Mouse (Mus musculus) intestine, embryonic 16.5 days (tissue): ENCODE data around the gene Slc39a5. TPM values are rescaled to one million over a fixed set of nuclear protein-coding genes. Genes with fewer than 3 reads are reported as not detected.
A peak's percentile ranks its signal among the peaks of the same experiment; 100 is the strongest.

Source experiments
- ATAC-seq: fragments of 200-750 bp; cut with Nextera tagmentation; 2 replicates; pipeline ENCODE4 v1.8.0; 2017; ENCODE audit warnings: moderate TSS enrichment, moderate library complexity
- H3K27ac ChIP-seq: fragments of 300-500 bp; sonication (generic); 2 replicates; pipeline ENCODE4 v1.5.1; 2014; ENCODE audit warnings: mild to moderate bottlenecking, low read length
- H3K27me3 ChIP-seq: fragments of 300-500 bp; sonication (generic); replicated peaks from 2 replicates; pipeline ENCODE4 v1.6.1; 2014; ENCODE audit warnings: low read length, control low read depth, mixed read lengths; ENCODE audit not compliant: control insufficient read depth, insufficient read depth
- H3K36me3 ChIP-seq: fragments of 300-500 bp; sonication (generic); 2 replicates; pipeline ENCODE4 v1.6.1; 2014; ENCODE audit warnings: low read length, control low read depth; ENCODE audit not compliant: control insufficient read depth, insufficient read depth
- H3K4me1 ChIP-seq: fragments of 300-500 bp; sonication (generic); 2 replicates; pipeline ENCODE4 v1.6.1; 2014; ENCODE audit warnings: low read length, control low read depth, mixed read lengths; ENCODE audit not compliant: control insufficient read depth, insufficient read depth
- H3K4me2 ChIP-seq: fragments of 300-500 bp; sonication (generic); 2 replicates; pipeline ENCODE4 v1.6.1; 2014; ENCODE audit warnings: low read depth, low read length, control low read depth
- H3K4me3 ChIP-seq: fragments of 300-500 bp; sonication (generic); 2 replicates; pipeline ENCODE4 v1.5.1; 2014; ENCODE audit warnings: mild to moderate bottlenecking, low read length
- H3K9ac ChIP-seq: fragments of 300-500 bp; sonication (generic); 2 replicates; pipeline ENCODE4 v1.6.1; 2014; ENCODE audit warnings: low read depth, low read length
- H3K9me3 ChIP-seq: fragments of 300-500 bp; sonication (generic); 2 replicates; pipeline ENCODE4 v1.6.1; 2016; ENCODE audit warnings: low read length, control low read depth; ENCODE audit not compliant: control insufficient read depth
- WGBS: fragments of 180-500 bp; shearing (Covaris S2); extraction: QIAGEN DNeasy Blood & Tissue Kit; methylation state at CpG from one replicate; pipeline ENCODE4 v1.1.7; 2014; 5-methylcytosine and 5-hydroxymethylcytosine counted together
- polyA plus RNA-seq: library from polyadenylated mRNA; unstranded; fragments of >200 nt; fragmentation: Nextera tagmentation; extraction: Ambion mirVana; gene quantifications from 2 replicates; pipeline ENCODE4 v1.2.1, GENCODE M21; 2015

The Slc39a5 gene
- polyA plus RNA-seq = 207 and 242 TPM in 2 replicates

DNA sequence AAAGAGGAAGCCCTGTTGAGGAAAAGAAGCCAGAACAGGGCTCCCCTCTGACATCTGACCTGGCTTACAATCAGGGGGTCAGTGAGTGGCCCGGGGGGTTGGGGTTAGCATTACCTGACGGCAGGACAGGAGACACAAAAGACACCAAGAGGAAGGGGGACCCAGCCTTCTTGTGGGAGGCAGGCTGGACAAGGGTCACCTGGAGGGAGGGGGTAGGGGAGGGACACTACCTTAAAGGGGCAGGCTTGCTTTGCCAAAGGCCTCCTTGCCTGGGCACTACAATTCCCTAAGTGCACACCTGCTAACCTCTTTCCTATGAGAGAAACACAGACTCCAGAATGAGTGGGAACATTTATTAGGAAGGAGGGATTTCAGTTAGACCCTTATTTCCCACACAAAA is at the start of gene Slc39a5:
Gene Slc39a5, minus strand, starts transcription at position 174 of the 400 bp plus-strand sequence.
- WGBS = 13% methylated on average over 2 of the region's 2 CpGs
- no peaks in the 10 kb centered on the region; the same call in 1 of the 2 replicates for H3K36me3 ChIP-seq
- peak within 1 kb of the TSS; percentile 85 for H3K27ac ChIP-seq
- peak within 1 kb of the TSS; percentile 52 for H3K4me3 ChIP-seq
- peak within 1 kb of the TSS; percentile 53 for H3K4me2 ChIP-seq
- H3K9ac ChIP-seq = peak within 1 kb of the TSS; percentile 63
- peak; percentile 60 for ATAC-seq
- H3K9me3 ChIP-seq = no peaks in the 10 kb centered on the region
- no peaks in the 10 kb centered on the region for H3K27me3 ChIP-seq
- peaks cover 31% of the 10 kb centered on the region for H3K4me1 ChIP-seq

DNA sequence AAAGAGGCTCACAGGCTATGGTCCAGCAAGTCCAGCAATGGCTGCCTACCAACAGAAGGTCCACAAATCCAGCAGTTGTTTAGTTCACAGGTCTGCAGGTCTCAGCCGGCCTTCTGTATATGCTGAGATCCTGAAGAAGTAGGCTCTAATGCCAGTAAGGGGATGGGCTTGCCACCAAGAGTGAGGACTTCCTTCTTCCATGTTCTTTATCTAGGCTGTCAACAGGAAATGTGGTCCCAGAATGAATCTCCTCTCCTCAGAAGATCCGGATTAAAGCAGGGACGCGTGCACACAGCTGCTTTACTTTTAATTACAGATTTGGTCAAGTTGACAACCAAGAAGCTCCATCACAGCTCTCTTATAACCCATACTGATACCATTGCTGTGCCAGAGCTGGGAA is 44.4 kb upstream of the Slc39a5 start:
- no peaks in the 10 kb centered on the region for H3K27me3 ChIP-seq
- no peaks in the 10 kb centered on the region for H3K36me3 ChIP-seq
- no peak overlapping the region for H3K27ac ChIP-seq
- no peak for ATAC-seq
- no peak overlapping the region for H3K4me2 ChIP-seq
- H3K9ac ChIP-seq = no peak overlapping the region
- WGBS = 85% methylated on average over 4 of the region's 4 CpGs
- H3K9me3 ChIP-seq = no peaks in the 10 kb centered on the region
- no peaks in the 10 kb centered on the region for H3K4me1 ChIP-seq
- no peak overlapping the region for H3K4me3 ChIP-seq

GRCm38 (mm10) chr10:128444354-128444753 is 43.3 kb upstream of the Slc39a5 start:
- Histone ChIP-seq H3K36me3 (no peaks in the 10 kb centered on the region), H3K9me3 (no peaks in the 10 kb centered on the region), H3K4me1 (no peaks in the 10 kb centered on the region), H3K9ac (no peak overlapping the region), H3K27me3 (no peaks in the 10 kb centered on the region), H3K27ac (no peak overlapping the region), H3K4me2 (no peak overlapping the region), H3K4me3 (no peak overlapping the region)
- WGBS = 74% methylated on average over 6 of the region's 6 CpGs
- ATAC-seq = no peak

GRCm38 (mm10) chr10:128442718-128443117 is 41.7 kb upstream of the Slc39a5 start:
- Histone ChIP-seq H3K4me3 (no peak overlapping the region), H3K9ac (no peak overlapping the region), H3K36me3 (peaks cover 8% of the 10 kb centered on the region), H3K9me3 (no peaks in the 10 kb centered on the region), H3K27ac (no peak overlapping the region), H3K4me2 (no peak overlapping the region), H3K4me1 (no peaks in the 10 kb centered on the region), H3K27me3 (no peaks in the 10 kb centered on the region)
- 79% methylated on average over 1 of the region's 1 CpGs for WGBS
- ATAC-seq = no peak; the same call in 1 of the 2 replicates

DNA sequence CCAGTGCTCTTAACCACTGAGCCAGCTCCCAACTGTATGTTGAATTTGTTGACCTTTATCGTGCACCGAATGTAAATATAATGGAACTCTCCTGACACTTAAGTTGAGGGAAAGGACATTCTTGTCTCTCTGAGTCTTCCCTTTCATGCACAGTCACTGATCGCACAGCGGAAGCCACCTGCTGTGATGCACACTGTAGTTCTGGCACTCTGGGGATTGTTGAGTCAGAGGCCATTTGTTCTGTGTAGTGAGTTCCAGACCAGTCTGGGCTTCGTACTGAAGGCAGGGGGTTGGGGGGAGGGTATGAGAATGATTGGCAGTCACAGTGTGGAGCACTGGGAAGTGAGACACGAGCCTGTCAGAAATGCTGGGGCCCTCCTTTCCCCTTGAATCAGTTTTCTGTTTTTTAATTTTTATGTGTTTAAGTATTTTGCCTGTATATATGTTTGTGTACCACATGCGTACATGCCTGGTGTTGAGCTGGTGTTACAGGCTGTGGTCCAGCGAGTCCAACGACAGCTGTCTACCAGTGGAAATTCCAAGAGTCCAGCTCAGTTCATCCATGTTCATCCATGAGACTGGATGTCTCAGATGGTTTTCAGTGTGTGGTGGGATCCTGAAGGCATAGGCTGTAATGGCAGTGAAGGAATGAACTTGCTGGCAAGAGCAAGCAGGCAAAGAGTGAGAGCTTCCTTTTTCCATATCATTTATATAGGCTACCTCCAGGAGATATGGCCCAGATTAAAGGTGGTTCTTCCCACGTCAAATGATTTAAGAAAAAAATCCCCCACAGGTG is 40.5 kb upstream of the Slc39a5 start:
- Histone ChIP-seq H3K4me1 (no peaks in the 10 kb centered on the region), H3K4me2 (no peak overlapping the region), H3K9me3 (no peaks in the 10 kb centered on the region), H3K27me3 (no peaks in the 10 kb centered on the region), H3K27ac (no peak overlapping the region), H3K36me3 (peaks cover 14% of the 10 kb centered on the region), H3K9ac (no peak overlapping the region), H3K4me3 (no peak overlapping the region)
- WGBS = 81% methylated on average over 10 of the region's 10 CpGs
- no peak for ATAC-seq

GRCm38 (mm10) chr10:128440407-128440806 is 39.4 kb upstream of the Slc39a5 start:
- Histone ChIP-seq H3K27ac (no peak overlapping the region), H3K4me2 (no peak overlapping the region), H3K9me3 (no peaks in the 10 kb centered on the region), H3K9ac (no peak overlapping the region), H3K4me3 (no peak overlapping the region), H3K4me1 (no peaks in the 10 kb centered on the region), H3K27me3 (no peaks in the 10 kb centered on the region), H3K36me3 (peaks cover 20% of the 10 kb centered on the region)
- WGBS = 50% methylated on average over 10 of the region's 10 CpGs
- ATAC-seq = no peak

DNA sequence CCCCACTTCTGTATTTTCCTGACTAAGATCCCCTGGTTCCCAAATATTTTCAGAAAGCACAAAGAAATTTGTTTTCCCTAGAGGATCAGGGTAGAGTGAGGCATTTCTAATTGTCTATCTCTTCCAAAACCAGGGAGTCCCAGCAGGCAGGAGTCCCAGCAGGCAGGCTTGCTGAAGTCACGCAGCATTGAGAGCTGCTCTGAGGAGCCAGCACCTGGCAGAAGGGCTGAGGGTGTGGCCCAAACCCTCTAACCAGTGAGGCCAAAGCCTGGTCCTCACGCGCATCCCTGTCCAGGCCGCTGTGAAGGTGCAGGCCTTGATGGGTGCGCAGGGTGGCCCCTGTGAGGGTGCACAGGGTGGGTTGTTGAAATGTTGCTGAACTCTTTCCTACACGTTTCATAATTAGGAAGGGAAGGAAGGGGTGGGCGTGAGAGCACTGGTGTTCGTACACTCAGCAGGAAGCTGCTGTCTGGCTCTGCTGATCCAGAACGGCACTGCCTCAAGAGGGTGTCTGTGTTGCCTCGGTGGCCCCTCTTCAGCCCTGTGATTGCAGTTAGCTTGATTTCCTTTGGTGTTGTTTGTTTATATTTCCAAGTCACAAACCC is 37.7 kb upstream of the Slc39a5 start:
- ATAC-seq = no peak
- no peaks in the 10 kb centered on the region for H3K4me1 ChIP-seq
- 64% methylated on average over 10 of the region's 10 CpGs for WGBS
- H3K4me3 ChIP-seq = no peak overlapping the region
- H3K27me3 ChIP-seq = no peaks in the 10 kb centered on the region
- H3K9me3 ChIP-seq = no peaks in the 10 kb centered on the region
- H3K27ac ChIP-seq = no peak overlapping the region
- no peak overlapping the region for H3K9ac ChIP-seq
- H3K36me3 ChIP-seq = peaks cover 23% of the 10 kb centered on the region
- no peak overlapping the region for H3K4me2 ChIP-seq

GRCm38 (mm10) chr10:128436376-128436775 is 35.3 kb upstream of the Slc39a5 start:
- H3K9ac ChIP-seq = no peak overlapping the region
- H3K27me3 ChIP-seq = no peaks in the 10 kb centered on the region
- peaks cover 23% of the 10 kb centered on the region for H3K36me3 ChIP-seq
- no peak overlapping the region for H3K4me3 ChIP-seq
- H3K9me3 ChIP-seq = no peaks in the 10 kb centered on the region
- H3K4me1 ChIP-seq = no peaks in the 10 kb centered on the region
- no peak overlapping the region for H3K4me2 ChIP-seq
- no peak for ATAC-seq
- WGBS = 90% methylated on average over 8 of the region's 8 CpGs
- H3K27ac ChIP-seq = no peak overlapping the region

DNA sequence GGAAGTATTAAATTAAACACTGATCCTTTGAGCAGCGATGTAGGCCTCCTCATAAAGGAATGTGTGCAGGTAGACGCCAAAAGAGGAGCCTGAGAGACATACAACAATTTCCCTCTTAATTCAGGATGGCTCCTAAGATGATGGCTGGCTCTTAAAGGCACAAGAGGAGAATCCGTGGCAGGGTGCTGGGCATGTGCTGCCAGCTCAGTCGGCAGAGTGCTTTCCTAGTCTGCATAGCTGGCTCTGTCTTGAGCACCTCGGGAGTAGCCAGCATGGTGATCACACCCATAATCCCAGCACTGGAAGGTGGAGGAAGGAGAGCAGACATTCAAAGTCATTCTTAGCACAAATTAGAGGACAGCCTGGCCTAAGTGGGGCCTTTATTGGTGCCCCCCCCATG is 34.8 kb upstream of the Slc39a5 start:
- 86% methylated on average over 5 of the region's 5 CpGs for WGBS
- Histone ChIP-seq H3K9me3 (no peaks in the 10 kb centered on the region), H3K4me1 (no peaks in the 10 kb centered on the region), H3K36me3 (peaks cover 23% of the 10 kb centered on the region), H3K9ac (no peak overlapping the region), H3K27ac (no peak overlapping the region), H3K4me3 (no peak overlapping the region), H3K27me3 (no peaks in the 10 kb centered on the region), H3K4me2 (no peak overlapping the region)
- no peak for ATAC-seq
